Mouse (Mus musculus) C2C12 (cell line): ENCODE measurements around the gene Rpn2.

ENCODE experiments used
- CEBPB ChIP-seq: IDR thresholded peaks from one replicate; pipeline ENCODE4 v1.6.1; 2011; ENCODE audit warnings: low read depth, mild to moderate bottlenecking, control low read depth, moderate library complexity
- CTCF ChIP-seq: IDR thresholded peaks from one replicate; pipeline ENCODE4 v1.5.1; 2011; ENCODE audit not compliant: control insufficient read depth, insufficient read depth, insufficient read length
- FOSL1 ChIP-seq: IDR thresholded peaks from one replicate; pipeline ENCODE4 v1.8.0; 2011; ENCODE audit warnings: mild to moderate bottlenecking, low read length; ENCODE audit not compliant: poor library complexity, insufficient read depth, severe bottlenecking
- MAX ChIP-seq: IDR thresholded peaks from one replicate; pipeline ENCODE4 v1.6.1; 2011; ENCODE audit warnings: mild to moderate bottlenecking, control low read depth
- MYOD1 ChIP-seq: IDR thresholded peaks from one replicate; pipeline ENCODE4 v1.6.1; 2011; ENCODE audit warnings: low read depth; ENCODE audit not compliant: control insufficient read depth, insufficient read length
- MYOG ChIP-seq: IDR thresholded peaks from one replicate; pipeline ENCODE4 v1.6.1; 2011; ENCODE audit not compliant: control insufficient read depth, insufficient read length; ENCODE audit errors: extremely low read depth
- USF1 ChIP-seq: IDR thresholded peaks from one replicate; pipeline ENCODE4 v1.6.1; 2011; ENCODE audit warnings: low read depth, mild to moderate bottlenecking, control low read depth, moderate library complexity

- TF ChIP-seq CTCF (no peak), CEBPB (no peak), MYOG (no peak), MAX (no peak), MYOD1 (no peak), FOSL1 (no peak), USF1 (no peak)
Measured at GRCm38 (mm10) chr2:157245603-157246002, 33.2 kb upstream of the Rpn2 start.
